Mouse (Mus musculus): Measurements from ENCODE around the gene Ccs.
"Not testable (repeated sequence)": the region's sequence is repeated elsewhere in the genome, so short reads cannot be mapped to it uniquely, and the experiment has no call there.

Gene Ccs

DNA sequence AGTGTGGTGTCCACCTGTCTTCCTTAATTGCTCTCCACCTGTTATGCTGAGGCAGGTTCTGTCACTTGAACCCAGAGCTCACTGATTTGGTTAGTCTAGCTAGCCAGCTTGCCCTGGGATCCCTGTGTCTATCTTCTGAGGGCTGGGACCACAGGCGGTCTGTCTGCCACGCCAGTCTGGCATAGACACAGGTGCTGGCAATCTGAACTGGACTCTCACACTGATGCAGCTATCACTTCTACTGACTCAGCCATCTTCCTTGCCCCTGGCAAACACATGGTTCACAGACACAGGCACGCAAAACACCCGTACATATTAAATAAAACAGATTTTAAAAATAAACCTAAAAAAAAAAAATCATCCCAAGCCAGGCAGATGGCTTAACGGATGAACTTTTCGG is 2.1 kb downstream of the Ccs start:
- CTCF ChIA-PET: no interaction called here

DNA sequence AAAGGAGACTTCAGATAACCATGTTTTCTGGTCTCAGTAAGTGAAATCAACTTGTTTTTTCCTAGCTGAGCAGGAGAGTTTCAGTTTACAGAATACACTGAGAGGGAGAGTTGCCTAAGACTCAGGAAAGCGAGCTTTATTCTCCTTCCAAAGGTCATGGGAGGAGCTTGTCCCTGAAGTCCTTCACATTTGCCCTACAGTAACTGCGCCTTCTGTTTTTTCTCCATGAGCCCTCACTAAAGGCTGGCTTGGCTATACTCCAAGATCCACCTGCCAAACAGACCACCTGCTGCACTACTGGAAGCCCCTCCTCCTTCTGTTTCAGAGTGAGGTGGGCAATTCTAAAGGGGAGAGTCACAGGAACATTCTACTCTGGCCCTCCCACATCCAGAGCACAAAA is 3.0 kb downstream of the Ccs start:
- CTCF ChIA-PET: interaction anchor here (1.0 kb wide), 1 partner anchor 9 kb away, joined by 3 read pairs; no protein-coding TSS in a partner anchor

DNA sequence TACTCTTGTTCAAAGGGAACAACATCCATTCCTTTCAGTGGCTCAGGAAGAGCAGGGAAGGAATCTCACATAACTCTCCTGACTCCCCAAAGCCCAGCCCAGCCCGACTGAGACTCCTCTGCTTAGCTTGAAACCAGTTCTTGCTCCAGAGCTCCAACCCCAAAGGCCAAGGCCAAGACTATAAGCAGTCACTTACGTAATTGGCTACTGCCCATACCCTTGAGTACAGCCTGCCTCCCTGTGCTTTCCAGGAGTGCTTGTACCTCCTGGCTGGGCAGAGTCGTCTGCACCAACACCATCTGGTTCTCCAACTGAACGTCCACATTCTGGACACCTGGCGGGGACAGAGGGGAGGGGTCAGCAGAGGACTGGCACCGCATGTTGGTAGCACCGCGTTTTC is 5.2 kb downstream of the Ccs start:
- CTCF ChIA-PET: interaction anchor here (0.6 kb wide), 1 partner anchor 89 kb away, joined by 13 read pairs; no protein-coding TSS in a partner anchor

DNA sequence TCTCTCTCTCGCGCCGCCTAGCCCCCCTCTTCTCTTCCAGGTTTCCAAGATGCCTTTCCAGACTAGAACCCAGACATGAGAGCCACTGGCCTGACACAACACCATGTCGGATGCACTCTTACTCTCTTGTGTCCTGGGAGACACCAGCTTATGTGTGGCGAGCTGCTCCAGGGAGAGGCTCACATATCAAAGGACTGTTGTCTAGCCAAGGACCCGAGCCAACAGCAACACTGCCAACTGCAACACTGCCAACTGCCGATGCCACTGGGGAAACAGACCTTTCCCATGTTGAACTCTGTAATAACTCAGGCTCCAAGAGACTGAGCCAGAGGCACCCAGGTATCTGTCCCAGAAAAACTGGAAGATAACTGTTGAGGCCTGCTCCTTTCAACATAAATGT is 10.0 kb downstream of the Ccs start:
- CTCF ChIA-PET: no interaction called here

DNA sequence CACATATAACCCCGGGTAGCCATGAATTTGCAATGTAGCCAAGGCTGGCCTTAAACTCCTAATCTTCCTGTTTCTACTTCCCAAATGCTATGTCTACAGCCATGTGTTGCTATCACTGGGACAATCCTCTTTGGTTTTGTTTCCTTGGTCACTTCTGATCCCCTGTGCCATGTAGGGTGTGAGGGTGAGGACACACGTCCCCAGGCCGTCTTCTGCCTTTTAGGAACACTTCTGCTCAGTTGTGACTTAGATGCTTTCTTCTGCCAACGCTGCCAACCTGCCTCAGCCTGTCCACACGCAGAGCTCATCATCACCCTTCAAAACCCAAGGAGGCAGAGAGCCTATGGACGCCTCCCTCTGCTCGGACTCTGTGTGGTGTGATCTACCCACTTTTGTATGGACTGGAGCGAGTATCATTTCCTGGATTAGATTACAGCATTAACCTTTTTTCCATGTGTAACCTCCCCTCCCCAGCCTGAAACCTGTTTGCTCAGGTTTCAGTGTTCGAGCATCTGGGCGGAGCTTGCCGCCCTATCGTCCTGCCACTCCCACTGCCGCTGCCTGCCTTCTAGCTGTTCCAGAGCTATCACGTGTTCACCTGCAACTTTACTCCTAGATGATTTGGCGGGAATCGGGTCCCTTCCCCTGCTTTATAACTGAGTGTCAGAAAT is 10.6 kb downstream of the Ccs start:
- CTCF ChIA-PET: no interaction called here

DNA sequence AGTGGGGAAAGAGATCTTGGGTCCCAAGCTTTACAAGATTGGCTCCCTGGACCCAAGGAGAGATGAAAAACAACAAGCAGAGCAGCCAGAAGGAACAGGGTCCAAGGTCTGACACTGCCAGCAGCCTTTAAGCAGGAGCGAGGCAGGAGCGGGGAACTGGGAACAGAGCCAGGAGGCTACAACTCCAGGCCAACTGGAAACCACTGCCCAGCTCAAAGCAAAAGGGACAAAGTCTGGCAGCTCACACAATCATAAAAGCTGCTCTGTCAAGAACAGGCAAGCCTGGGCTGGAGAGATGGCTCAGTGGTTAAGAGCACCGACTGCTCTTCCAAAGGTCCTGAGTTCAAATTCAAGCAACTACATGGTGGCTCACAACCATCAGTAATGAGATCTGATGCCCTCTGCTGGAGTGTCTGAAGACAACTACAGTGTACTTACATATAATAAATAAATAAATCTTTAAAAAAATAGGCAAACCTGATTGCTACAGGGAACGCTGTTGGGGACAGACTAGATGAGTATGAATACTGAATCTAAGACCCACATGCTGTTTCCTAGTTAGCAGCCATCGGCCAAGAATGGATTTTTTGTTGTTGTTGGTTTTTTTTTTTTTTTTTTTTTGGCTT is 18.3 kb downstream of the Ccs start:
- CTCF ChIA-PET: no interaction called here

DNA sequence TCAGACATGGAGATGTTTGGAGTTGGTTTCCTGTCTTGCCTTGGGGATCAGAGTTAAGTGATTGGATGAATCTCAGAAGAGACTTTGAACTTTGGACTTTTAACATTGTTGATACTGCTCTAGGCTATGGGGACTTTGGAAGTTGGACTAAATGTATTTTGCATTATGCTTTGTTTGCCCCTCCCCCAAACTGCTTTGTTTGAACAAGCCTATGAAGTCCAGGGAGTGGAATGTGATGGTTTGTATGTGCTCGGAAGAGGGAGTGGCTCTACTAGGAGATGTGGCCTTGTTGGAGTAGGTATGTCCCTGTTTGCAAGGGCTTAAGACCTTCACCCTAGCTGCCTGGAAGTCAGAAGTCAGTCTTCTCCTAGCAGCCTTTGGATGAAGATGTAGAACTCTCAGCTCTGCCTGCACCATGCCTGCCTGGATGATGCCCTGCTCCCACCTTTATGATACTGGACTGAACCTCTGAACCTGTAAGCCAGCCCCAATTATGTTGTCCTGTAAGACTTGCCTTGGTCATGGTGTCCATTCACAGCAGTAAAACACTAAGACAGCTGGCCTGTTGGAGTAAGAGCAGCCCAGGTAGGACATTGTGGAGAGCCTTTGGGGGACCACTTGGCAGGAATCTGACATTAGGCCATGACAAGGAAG is 21.8 kb downstream of the Ccs start:
- CTCF ChIA-PET: no interaction called here

DNA sequence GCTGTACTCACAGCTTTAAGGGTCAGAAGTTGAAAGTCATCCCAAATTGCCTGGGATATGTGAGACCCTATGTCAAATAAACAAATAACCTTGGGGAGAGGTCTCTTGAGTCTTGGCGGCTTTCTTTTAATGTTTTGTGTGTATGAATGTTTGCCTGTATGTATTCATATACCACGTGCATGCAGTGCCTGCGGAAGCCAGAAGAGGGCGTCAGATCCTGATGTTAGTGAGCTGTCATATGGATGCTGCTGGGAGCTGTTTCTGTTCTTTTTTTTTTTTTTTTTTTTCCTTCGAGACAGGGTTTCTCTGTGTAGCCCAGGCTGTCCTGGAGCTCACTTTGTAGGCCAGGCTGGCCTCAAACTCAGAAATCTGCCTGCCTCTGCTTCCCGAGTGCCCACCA is 26.1 kb downstream of the Ccs start:
- CTCF ChIA-PET: no interaction called here

DNA sequence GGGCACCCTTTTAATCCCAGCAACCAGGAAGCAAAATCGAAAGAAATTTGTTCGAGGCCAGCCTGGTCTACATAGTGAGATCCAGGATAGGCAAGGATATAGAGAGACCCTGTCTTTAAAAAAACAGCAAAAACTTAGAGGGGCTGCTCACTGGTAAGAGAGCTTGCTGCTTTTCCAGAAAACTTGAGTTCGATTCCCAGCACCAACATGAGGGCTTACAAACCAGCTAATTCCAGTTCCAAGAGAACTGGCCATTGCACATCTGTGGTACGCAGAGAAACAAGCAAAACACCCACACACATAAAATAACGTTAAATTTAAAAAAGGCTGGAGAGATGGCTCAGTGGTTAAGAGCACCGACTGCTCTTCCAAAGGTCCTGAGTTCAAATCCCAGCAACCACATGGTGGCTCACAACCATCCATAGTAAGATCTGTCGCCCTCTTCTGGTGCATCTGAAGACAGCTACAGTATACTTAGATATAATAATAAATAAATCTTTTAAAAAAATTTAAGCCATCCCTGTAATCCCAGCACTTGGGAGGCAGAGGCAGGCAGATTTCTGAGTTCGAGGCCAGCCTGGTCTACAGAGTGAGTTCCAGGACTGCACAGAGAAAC is 26.7 kb downstream of the Ccs start:
- CTCF ChIA-PET: not testable (repeated sequence)

DNA sequence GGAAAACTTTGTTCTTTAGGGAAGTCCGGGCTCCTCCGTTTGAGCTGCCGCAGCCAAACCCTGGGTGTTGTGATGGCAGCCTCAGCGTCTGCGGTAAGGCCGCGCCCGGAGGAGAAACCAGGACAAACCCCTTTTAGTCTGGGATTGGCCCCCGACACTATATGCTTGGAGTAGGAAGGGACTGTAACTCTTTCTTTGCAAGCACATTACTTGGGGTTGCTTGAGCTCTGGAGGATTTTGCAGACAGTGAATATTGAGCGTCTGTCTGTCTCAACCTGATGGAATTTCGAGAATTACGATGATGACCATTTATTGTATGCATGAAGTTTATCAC is 27.3 kb downstream of the Ccs start:
- CTCF ChIA-PET: no interaction called here

DNA sequence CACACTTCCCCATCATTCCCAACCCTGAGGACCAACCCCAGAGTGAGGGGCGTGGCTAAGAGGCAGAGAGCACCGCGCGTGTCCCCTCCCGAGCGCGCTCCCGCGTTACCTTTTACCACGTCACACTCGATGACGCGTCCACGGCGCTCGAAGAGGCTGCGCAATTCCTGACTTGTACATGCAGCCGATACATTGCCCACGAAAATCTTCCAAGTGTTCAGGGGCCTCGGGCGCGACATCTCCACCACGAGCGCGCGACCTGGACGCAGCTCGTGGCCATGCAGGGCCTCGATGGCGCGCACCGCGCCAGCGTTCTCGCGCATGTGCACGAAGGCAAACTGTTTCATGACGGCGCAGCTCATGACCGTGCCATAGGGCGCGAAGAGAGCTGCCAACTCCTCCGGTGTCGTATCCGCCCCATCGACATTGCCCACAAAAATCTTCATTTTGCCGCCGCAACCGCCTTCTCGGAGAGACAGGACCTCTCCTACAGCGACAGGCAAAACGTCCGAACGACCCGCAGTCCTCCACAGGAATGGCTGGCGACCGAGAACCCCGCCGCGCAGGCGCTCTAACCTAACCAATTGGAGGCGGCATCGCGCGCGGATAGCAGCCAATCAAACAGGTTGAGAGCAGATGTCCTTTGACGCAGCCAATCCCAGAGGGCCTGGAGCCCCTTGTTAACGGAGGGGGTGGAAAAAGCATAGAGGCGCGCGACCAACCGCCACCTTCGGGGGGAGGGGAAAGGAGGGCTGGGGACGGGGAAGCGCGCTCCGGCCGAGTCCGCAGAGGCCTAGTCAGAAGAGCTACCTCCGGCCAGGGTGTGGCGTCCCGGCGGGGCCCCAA is 27.8 kb downstream of the Ccs start, which contains the start of the genes Gm21992 and Rbm14:
Gene Gm21992 (minus strand): TSS at position 550 of the 846 bp plus-strand sequence.
Gene Rbm14 (minus strand): TSS at position 572 of the 846 bp plus-strand sequence.
- CTCF ChIA-PET: no interaction called here

DNA sequence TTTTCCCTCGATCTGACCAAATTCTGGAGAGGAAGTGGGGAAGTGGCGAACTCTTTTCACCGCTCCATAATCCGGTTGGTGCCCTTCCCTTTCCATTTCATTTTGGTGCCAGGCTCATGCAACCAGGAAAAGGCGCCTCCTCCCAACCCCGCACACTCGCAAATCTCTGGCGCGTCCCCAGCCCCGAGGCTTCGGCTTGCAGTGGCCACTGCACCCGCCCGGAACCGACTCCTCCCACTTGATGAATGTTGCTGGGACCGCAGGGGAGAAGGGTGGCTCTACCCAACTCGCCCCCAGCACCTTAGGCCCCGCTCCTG is 28.4 kb downstream of the Ccs start:
- CTCF ChIA-PET: interaction anchor here (0.6 kb wide), 1 partner anchor 1603 kb away, joined by 4 read pairs; no protein-coding TSS in a partner anchor

DNA sequence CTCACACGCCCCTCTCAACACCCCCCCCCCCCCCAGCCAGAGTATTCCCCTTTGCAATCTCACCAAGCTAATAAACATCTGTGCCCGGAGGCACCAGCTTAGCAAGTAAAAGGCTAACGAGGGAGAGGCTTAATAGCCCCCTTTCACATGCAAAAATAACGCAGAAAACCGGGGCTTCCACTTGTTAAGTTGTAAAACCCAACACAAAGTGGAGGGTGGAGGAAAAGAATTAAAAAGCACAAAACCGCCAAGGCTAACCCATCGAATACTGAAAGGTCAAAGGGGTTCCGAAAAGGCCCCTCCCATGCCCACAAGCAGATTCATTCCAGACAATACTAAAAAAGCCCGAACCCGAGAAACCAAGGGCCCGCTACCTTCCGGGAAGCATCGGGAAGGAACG is 28.8 kb downstream of the Ccs start:
- CTCF ChIA-PET: interaction anchor here (0.6 kb wide), 2 partner anchors 174 to 1604 kb away, joined by 4 to 5 read pairs; no protein-coding TSS in a partner anchor

DNA sequence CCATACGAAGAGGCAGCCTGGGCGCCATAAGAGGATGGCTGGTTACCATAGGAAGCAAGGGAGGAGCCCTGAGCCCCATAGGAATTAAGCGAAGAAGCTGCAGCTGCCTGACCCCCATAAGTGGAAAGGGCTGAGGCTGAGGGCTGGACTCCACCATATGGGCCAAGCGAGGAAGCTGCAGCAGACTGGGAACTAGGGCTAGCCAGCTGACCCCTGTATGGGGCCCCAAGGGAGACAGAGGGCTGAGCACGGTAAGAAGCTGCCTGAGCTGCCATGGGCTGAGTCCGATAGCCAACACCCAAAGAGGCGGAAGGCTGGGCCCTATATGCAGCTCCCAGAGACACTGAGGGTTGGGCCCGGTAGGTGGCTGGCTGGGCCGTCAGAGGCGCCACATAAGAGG is 35.8 kb downstream of the Ccs start:
- CTCF ChIA-PET: no interaction called here

DNA sequence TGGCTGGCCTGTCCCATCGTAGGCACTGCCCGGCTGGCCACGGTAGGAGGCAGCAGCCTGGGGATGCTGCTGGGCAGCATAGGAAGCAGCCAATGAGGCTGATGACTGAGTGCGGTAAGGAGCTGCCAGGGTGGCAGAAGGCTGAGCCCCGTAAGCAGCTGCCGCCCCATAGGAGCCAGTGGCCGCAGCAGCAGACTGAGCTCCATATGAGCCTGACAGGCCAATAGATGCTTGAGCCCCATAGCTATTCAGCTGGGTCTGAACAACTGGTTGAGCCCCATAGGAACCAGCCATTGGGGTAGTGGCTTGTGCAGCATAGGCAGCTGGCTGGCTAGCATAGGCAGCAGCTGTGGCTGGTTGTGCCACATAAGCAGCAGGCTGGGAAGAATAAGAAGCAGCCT is 36.4 kb downstream of the Ccs start:
- CTCF ChIA-PET: no interaction called here

DNA sequence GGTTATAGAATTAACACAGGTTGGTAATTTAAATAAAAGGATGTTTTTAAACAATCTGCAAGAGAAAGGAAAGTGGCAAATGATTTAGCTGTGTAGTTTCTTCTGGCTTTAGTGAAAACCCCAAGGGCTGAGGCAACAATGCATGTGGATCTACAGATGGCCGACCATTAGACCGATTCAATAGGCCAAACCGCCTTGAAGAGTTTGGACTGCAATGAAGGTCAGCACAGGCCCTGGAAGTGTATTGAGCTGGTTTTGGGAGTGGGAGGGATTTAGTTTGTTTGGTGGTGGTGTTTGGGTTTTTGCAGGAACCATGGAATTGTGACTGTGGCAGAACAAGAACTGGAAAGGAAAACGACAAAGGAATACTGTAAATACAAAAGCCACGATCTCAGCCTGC is 40.0 kb downstream of the Ccs start:
- CTCF ChIA-PET: no interaction called here

DNA sequence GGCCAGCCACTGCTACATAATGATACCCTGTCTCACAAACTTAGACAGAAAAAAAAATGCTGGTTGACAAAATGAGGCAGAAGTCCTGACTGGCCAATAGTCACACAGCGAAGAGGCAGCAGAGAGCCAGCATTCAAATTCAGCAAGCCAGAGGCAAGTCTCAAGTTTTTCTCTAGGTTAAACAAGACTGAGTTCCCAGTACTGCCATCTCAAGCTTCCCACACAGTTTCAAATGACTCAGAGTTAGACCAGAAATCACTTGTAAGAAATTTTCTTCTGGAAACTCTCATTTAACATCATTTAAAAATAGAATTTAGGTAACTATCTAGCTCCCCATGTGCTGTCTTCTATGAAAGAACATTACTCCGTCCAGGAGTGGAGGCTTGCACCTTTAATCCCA is 41.3 kb downstream of the Ccs start:
- CTCF ChIA-PET: no interaction called here

DNA sequence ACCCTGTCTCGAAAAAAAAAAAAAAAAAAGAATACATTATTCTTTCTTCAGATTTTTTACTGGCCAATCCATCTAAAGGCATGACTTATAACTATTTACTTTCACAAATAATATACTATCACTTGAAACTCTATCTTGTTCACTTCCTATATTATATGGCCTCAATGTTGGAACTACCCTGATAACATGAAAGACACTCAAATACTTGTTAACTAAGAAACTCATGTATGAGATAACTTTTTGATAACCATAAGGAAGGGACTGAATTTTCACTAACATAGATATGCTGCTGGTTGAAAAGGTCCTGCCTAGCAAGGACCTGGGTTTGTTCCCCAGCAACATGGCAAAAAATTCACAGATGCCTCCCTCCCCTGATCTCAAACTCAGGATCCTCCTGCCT is 43.2 kb downstream of the Ccs start:
- CTCF ChIA-PET: no interaction called here

DNA sequence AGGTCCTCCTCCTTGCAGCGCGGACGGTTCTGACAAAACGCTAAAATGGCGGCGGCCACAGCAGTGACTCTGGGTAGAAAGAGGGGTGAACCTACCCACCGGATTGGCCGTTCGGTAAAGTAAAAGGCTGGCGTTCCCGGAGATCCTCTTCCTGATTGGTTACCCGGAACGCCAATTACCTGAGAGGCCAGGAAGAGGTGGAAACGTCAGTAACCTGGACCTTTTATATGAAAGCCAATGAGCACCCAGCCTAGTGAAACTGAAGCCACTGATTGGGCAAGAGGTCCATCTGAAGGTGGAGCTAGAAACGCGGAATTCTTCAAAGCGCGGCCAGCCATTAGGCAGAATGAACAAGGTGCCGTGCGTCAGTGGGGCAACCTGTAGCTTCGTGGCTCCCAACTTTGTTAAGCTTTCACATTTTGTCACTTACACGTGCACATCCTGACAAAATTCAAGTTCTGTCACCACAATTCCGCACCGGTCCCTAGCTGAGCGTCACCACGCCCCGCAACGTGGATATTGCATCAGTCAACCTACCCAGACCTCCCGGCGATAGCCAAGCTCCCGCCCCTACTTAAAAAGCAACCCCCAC is 45.2 kb downstream of the Ccs start, which contains the start of gene Rbm4:
Gene Rbm4 (minus strand): TSS at position 71 of the 592 bp plus-strand sequence.
- CTCF ChIA-PET: no interaction called here

DNA sequence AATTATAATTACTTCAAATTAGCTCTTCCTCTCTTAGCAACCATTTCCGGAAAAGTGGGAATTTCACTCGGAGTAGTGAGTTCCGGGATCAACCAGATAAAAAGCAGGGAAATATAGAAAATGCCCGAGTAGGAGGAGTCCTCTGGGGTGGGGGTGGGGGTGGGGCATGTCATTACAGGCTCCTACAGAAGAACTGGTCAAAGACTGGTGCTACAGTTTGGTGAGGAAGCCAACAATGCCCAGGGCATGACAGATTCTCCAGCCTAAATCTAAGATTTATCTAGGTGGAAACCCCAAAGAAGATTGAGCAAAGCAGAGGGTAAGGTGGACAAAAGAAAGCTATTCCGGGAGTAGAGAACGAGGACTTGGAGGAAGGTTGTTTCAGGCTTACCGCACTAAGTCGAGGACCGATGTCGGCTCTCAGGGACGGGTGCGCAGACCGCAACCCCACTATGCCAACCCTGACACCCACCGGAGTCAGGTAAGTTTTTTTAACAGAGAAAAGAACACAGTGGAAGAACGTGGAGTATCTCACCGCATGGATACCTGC is 45.8 kb downstream of the Ccs start:
- CTCF ChIA-PET: no interaction called here

DNA sequence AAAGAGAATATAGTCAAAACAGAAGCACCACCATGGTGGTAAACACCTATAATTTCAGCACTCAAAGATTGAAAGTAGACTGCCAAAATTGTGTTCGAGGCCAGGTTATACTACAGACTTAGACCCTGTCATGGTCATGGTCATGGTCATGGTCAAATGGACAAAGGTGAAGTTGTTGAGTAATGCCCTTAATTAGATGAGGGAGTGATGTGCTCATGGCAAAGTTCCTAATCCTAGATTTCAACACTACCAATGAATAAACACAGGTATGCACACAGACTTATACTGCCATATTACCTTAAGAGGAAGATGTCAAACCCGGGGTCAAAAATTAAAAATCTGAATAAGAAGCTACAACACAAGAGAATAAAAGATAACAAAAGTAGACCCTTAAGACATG is 52.8 kb downstream of the Ccs start:
- CTCF ChIA-PET: no interaction called here
